Mouse (Mus musculus) right cerebral cortex, postnatal 10 days (tissue): ENCODE results near the gene Esrrg.

Source experiments
- DNase-seq, 2 experiments: peaks; one replicate each; pipeline ENCODE4 v3.0.0; 2021; ENCODE audit warnings: low spot score in 2 of 2

The Esrrg gene

DNA sequence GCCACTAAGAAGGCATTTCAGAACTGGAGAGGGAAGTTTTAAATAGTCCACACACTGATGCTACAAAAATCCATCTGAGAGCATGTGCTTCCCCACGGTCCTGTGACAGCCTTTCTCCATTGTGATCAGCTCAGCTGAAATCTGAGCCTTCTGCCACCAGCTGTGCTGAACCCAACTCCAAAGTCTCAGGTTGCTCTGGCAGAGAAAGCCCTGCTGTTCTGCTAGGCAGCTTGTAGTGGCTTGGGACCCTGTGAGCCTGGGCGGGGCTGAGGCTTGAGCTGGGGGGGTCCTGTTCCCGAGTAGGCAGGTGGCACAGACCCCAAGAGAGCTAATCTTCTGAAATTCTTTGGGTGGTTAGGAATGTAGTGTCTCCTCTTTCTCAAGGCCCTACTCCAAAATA is 299.3 kb downstream of the Esrrg start:
- no peak for DNase-seq

DNA sequence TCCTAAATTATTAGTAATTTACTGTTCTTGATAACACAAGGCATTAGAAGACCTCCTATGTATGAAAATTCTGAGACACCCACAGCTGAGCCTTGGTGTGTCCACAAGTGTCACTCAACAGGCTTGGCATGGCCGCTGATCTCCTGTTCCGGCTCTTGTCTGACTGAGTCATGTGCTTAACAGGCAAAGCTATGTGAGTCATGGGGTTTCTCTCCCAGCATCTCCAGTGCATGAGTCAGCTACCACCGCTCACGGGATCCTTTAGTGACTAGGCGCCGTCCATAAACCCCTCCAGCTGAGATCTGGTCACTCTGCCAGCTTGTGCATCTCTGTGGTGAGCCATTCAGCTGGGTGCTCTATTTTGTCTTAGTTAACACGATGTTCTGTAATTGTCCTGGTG is 302.1 kb downstream of the Esrrg start:
- DNase-seq, result peak in 1 of 2 experiments; percentile 30

DNA sequence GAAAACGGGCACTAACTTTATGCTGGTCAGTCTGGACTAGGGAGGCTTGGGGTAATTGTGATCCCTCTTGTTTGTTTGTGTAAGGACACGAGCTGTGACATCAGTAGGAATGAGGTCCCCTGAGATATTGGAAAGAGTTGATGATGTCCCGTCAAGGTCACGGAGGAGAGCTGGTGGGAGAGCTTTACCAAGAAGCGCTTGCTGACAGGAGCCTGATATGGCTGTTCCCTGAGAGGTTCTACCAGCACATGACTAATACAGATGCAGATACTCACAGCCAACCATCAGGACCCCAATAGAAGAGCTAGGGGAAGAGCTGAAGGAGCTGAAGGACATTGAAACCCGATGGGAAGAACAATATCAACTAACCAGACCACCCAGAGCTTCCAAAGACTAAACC is 302.6 kb downstream of the Esrrg start:
- DNase-seq, result no peak

DNA sequence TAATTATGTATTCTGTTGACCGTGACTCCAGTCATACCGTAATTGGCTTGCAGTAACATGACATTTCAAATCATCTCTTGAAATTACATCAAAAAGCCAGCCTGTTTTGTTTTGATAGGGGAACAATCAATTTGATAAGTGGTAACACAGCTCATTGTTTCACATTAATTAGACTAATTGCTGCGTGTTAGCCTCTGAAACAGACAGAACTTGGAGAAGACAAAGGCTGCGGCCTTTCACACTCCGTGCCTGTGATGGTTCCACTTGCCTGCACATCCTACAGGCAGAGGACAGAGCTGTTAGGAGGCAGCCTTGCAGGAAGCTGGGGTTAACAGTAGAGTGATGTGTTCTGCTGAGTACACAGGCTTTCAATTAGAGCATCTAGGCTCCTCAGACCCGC is 309.7 kb downstream of the Esrrg start:
- no peak for DNase-seq

GRCm38 (mm10) chr1:187918939-187919338 is 310.3 kb downstream of the Esrrg start:
- DNase-seq, result no peak

- DNase-seq, result no peak
Measured at GRCm38 (mm10) chr1:187920156-187920777, 311.7 kb downstream of the Esrrg start.

DNA sequence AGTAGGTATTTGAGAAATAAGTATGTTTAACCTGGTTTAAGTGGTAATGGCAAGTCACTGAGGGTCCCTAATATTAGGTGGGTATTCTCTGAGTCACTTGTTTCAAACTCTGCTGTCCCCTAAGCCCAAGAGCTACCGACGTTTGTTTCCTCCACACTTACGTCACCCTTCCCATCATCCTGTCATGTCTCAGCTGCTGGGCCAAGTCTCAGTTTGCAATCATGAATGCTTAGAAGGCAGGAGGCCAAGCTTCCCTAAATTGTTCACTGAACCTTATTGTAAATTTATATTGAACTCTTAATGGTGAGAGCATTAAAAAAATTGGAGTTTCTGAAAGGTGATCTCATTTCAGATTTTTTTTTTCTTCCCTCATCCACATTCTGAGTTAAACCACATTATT is 322.6 kb downstream of the Esrrg start:
- DNase-seq, result no peak

- DNase-seq, result no peak
Measured at GRCm38 (mm10) chr1:187938652-187939051, 330.1 kb downstream of the Esrrg start.

DNA sequence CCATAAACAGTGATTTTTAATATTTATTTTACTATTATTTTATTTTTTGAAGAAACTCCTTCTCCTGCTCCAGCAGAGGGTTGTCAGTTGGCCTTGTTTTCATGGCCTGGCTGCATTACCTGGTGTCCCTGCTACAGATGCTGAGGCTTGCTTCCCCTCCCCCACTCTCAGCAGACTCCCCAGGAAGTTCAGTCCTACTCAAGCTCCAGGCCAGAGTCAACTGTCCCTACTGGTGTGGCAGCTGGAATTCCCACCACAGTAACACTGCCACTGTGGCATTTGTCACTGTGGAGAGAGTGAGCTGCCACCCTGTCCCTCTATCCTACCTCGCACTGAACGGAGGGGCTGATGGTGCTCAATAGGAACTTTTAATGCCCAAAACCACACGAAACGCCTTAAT is 330.5 kb downstream of the Esrrg start:
- no peak for DNase-seq

- no peak for DNase-seq
Measured at GRCm38 (mm10) chr1:187951506-187951905, 342.9 kb downstream of the Esrrg start.

- DNase-seq, result no peak
Measured at GRCm38 (mm10) chr1:187956702-187957101, 348.1 kb downstream of the Esrrg start.

GRCm38 (mm10) chr1:187959192-187959591 is 350.6 kb downstream of the Esrrg start:
- DNase-seq, result no peak

GRCm38 (mm10) chr1:187961452-187961851 is 352.9 kb downstream of the Esrrg start:
- DNase-seq, result no peak

GRCm38 (mm10) chr1:187964829-187965760 is 356.5 kb downstream of the Esrrg start:
- DNase-seq, result no peak

DNA sequence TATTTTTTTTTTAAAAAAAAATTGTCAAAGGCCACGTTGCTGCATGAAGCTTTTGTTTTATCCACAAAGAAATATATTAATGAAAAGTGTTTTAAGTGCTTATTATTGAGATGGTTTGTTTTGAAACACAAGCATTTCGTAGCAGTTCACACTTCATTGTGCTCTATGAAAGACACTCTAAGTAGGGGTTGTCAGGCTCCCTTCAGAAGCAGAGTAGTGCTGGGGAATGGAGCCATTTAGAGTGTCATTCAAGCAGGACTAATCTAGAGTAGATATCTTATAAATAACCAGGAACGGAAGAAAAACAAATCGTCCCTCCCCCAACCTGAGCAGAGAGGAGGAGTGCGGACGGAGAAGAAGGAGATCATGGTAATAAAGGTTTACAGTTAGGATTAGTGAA is 357.3 kb downstream of the Esrrg start:
- no peak for DNase-seq

DNA sequence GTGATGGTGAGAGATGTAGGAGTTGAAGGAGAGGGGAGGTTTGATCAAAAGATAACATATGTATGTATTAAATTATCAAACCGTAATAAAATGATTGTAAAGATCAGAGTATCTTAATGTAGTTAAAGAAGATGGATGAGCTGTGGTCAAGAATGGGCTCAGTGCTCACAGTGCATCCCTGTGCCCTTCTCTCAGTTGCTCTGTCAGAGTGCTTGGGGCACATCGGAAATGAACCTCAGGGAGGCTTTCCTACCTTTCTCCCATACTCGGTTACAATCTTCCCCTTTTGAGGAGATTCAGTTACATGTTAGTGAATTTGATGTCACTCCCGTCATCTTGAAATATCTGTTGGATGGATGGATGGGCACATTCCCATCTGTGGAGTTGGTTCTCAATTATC is 359.8 kb downstream of the Esrrg start:
- DNase-seq, result no peak

- no peak for DNase-seq
Measured at GRCm38 (mm10) chr1:187969491-187969890, 360.9 kb downstream of the Esrrg start.

GRCm38 (mm10) chr1:187974396-187974795 is 365.8 kb downstream of the Esrrg start:
- peak; percentile 74 to 78 for DNase-seq

DNA sequence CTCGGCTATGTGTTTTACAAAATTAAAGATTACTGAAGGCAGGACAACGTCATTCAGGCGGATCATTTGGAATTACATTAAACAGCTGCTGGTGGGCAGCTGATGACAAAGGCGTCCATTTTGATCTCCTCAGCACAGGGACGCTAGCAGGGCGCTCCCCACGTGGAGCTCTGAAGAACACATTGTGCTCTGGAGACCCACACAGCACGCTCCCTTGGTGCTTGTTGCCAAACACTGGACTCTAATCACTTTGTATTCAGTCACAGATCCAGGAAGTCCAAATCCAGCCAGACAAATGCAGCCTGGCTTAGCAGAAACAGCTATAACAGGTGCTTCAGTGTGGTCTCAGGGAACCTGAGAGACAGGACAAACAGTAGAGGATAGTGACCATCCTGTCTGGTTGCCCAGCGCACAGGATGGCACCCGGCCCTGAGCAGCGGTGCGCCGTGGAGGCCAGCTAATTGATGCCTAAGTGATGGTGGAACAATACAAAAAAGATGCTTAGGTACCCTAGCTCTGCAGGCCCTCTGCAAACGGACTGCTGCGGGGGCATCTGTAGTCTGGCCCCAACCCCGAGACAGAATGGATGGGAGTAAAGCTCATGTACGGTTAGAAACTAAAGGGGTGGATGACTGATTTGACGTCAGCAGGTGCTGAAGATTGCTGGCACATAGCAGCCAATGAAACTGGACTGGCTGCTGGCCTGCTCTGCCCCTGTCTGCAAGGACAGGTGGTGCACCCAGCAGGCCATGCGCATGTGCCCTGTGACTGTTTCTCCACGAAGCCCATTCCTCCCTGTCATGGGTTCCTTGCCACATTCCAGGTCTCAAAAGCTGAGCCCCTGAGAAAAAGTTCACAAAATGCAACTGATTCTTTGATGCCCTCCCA is 367.1 kb downstream of the Esrrg start:
- DNase-seq, result peak in 1 of 2 experiments; percentile 23

DNA sequence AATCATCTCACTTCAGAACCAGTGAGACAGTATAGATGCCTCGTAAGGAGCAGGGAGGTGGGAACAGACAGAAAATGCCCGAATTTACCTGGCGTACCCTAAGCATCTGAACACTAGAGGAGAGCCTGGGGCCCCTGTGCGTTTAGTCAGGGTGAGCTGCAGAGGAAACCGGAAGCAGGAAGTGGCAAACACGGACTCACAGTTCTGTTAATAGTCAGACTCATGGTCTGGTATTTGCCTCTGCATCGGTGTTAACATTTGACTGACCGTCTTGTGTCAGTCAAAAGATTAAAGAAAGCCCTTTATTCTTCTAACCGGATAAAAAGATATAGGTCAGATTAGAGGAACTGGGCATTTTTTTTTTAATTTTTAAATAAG is 367.8 kb downstream of the Esrrg start:
- DNase-seq, result no peak

DNA sequence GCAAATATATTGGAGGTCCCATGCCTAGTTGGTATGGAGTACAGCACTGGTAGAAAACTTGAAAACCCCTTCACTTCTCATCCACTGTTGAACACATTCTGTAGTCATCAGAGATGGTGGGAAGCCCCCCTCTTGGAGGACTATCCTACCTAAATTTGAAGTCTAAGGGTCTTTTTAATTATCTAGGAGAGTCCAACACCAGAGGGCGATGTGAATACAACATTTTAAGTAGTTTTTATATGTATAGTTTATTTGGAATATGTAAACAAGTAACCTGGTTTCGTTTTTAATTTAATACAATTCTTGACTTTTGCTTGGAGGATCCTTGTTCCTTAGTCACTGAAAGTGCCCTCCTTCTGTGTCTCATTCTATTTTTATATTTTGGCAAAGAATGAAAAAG is 372.4 kb downstream of the Esrrg start:
- DNase-seq, result no peak

DNA sequence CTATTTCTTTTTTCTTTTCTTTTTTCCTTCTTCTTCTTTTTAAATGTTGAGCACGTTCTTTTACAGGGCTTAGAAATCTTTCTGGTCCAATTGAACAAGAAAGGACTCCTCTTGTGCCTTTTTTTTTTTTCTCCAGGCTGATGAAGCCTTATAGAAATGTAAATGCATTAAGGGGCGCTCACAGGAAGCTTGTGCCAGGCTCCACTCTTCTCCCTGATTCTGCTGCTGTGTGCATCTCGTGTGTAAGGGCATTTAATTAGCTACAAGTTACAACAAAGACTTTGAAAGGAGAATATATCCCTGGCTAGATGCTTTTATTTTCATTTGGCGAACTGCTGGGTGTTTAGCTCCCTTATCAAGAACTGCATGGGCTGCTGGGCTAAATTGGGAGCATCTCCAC is 374.6 kb downstream of the Esrrg start:
- no peak for DNase-seq
